Mouse (Mus musculus): ENCODE measurements around the gene Mepce. TPM values are rescaled to one million over a fixed set of nuclear protein-coding genes. Genes with fewer than 3 reads are reported as not detected.

Mepce gene
- total and polyA plus RNA-seq, 3 experiments = 35.4 to 46.4 (median 43.9) TPM

GRCm38 (mm10) chr5:137788171-137788570, 716 bp upstream of the Mepce start:
- DNase-seq = peak; percentile 40

GRCm38 (mm10) chr5:137786109-137786942, 1.1 kb downstream of the Mepce start:
- peak; percentile 99 for DNase-seq

- peak; percentile 81 for DNase-seq
Observed at GRCm38 (mm10) chr5:137785164-137786031, 2.1 kb downstream of the Mepce start.

GRCm38 (mm10) chr5:137784546-137784945, 2.9 kb downstream of the Mepce start:
- DNase-seq = peak; percentile 66

- no peak for DNase-seq
Observed at GRCm38 (mm10) chr5:137783901-137784540, 3.4 kb downstream of the Mepce start.

GRCm38 (mm10) chr5:137782776-137783522, 4.5 kb downstream of the Mepce start:
- DNase-seq = no peak

- no peak for DNase-seq
Observed at GRCm38 (mm10) chr5:137781661-137782060, 5.8 kb downstream of the Mepce start.

- peak; percentile 65 for DNase-seq
Observed at GRCm38 (mm10) chr5:137779053-137779933, 8.2 kb downstream of the Mepce start.

GRCm38 (mm10) chr5:137778635-137779034, 8.8 kb downstream of the Mepce start, which contains the start of gene Ppp1r35:
TSS of gene Ppp1r35 (plus strand) at chr5:137778849.
- peak; percentile 98 for DNase-seq

GRCm38 (mm10) chr5:137777267-137777845, 10.1 kb downstream of the Mepce start:
- DNase-seq = no peak

GRCm38 (mm10) chr5:137776408-137776918, 11.0 kb downstream of the Mepce start:
- peak; percentile 52 for DNase-seq

- no peak for DNase-seq
Observed at GRCm38 (mm10) chr5:137775587-137776290, 11.7 kb downstream of the Mepce start.

GRCm38 (mm10) chr5:137772755-137773154, 14.7 kb downstream of the Mepce start:
- no peak for DNase-seq

GRCm38 (mm10) chr5:137770709-137771108, 16.7 kb downstream of the Mepce start:
- peak; percentile 35 for DNase-seq

- no peak for DNase-seq
Observed at GRCm38 (mm10) chr5:137768475-137768874, 19.0 kb downstream of the Mepce start.

GRCm38 (mm10) chr5:137766270-137766669, 21.2 kb downstream of the Mepce start:
- no peak for DNase-seq

GRCm38 (mm10) chr5:137764609-137765340, 22.7 kb downstream of the Mepce start:
- DNase-seq = no peak

GRCm38 (mm10) chr5:137759971-137760412, 27.5 kb downstream of the Mepce start:
- DNase-seq = peak; percentile 91

All from adrenal gland, adult 2 months (tissue).